Mouse (Mus musculus) inflammation-experienced regulatory T-cells, adult 16 weeks (primary cell): Measurements from ENCODE around the gene Il13ra2. TPM values are rescaled to one million over a fixed set of nuclear protein-coding genes. Genes with fewer than 3 reads are reported as not detected.

Experiments used
- polyA plus RNA-seq: library from polyadenylated mRNA; unstranded; fragments of 100-300 nt; shearing (Covaris generic); gene quantifications from one replicate; pipeline ENCODE4 v1.2.1, GENCODE M21; 2017

Il13ra2 gene
- polyA plus RNA-seq = not detected

GRCm38 (mm10) chrX:147429129-147429528, at the start of gene Il13ra2:
Il13ra2 (minus strand) TSS chrX:147429192.

GRCm38 (mm10) chrX:147453610-147454009, 24.6 kb upstream of the Il13ra2 start, which contains the start of gene Vmn1r239-ps:
Vmn1r239-ps (minus strand) TSS chrX:147453710.

Other genes starting within 250 kb of the Il13ra2 start
- gene Vmn1r239-ps, start 24.5 kb upstream of the Il13ra2 start, polyA plus RNA-seq = not detected
- gene Lrch2, start 124.9 kb upstream of the Il13ra2 start, polyA plus RNA-seq = not detected